Mouse (Mus musculus) lung, postnatal 0 days (tissue): ENCODE results near the gene Kansl1.

ENCODE experiments used
- CTCF ChIP-seq: IDR thresholded peaks from 2 replicates; pipeline ENCODE4 v1.5.1; 2016; ENCODE audit warnings: antibody characterized with exemption, mild to moderate bottlenecking
- EP300 ChIP-seq: IDR thresholded peaks from 2 replicates; pipeline ENCODE4 v1.6.1; 2016; ENCODE audit warnings: antibody characterized with exemption, mild to moderate bottlenecking, control low read depth

GRCm38 (mm10) chr11:104387284-104387683 is 81.4 kb downstream of the Kansl1 start:
- TF ChIP-seq CTCF (no peak), EP300 (no peak)
